Mouse (Mus musculus) bone marrow, adult 2 months (tissue): ENCODE data around the gene Myl10.

Experiments
- CTCF ChIP-seq: fragments of 200-500 bp; IDR thresholded peaks from 2 replicates; pipeline ENCODE4 v1.5.1; 2011; ENCODE audit warnings: low read length, control low read depth; ENCODE audit not compliant: control insufficient read depth, insufficient read depth
- POLR2A ChIP-seq: fragments of 200-500 bp; IDR thresholded peaks from 2 replicates; pipeline ENCODE4 v1.6.1; 2011; ENCODE audit warnings: low read depth, mild to moderate bottlenecking, control low read depth, low read length, borderline replicate concordance; ENCODE audit not compliant: control insufficient read depth

GRCm38 (mm10) chr5:136649655-136650054, 43.3 kb upstream of the Myl10 start:
- TF ChIP-seq CTCF (no peak), POLR2A (no peak)
